Mouse (Mus musculus) ovary, postnatal 14 days (tissue): Measurements from ENCODE around the gene Tpr.

Experiments
- DNase-seq: peaks from one replicate; pipeline ENCODE4 v3.0.0; 2022; ENCODE audit warnings: low spot score

Tpr gene

DNA sequence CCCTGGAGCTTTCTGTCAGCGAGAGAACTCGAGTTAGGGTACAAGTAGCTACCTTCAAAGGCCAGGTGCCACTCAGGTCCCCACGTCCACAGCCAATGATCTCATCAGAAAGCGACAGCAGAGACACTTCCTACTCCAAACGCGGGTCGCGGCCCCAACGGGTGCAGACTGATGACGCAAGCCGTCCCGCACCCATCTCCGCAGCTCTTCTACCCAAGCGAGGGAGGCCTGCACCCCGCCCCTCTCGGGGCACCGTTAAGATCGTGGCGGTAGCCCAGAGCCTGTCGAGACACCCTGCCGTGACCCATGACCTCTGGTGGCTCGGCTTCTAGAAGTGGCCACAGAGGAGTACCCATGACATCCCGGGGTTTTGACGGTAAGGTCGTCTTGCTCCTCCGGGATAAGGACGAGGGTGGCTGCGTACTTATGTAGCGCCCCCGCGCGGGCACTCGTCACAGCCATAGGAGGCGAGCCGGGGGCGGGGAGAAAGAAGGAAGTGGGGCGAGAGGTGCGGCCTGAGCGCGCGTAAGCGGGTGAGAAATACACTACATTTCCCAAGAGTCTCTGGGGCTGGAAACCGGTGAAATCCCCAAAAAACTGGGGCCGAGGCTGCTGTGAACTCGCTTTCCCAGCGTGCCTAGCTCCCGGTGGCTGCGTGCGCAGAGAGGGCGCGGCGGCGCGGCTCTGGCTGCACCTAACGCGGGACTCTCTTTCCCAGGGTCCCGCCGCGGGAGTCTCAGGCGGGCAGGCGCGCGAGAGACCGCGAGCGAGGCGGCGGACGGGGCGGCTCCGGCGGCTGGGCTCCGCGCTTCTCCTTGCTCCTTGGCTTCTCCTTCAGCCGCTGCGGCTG is at the start of gene Tpr, which contains the start of gene Odr4:
Gene Tpr, plus strand, starts transcription at position 201 of the 850 bp plus-strand sequence.
Gene Odr4, minus strand, starts transcription at position 443 of the 850 bp plus-strand sequence.
- DNase-seq = peak; percentile 95

DNA sequence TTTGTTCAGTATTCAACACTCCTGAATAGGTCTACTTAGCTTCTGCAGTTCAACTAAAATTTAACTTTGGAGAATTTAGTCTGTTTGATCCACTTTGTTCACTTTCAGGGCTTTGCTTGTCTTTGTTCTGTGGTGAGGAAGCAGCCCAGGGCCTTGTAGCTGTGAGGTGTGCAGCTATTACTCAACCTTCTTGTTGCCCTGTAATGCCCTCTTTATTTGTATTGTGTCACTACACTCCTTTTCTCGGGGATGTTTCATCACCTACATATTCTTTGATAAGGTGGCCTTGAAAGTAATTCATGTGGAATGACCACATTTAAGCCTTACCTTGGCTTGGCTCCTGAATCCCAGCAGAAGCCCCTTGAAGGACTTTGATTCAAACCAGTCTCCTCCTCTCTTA is 31.8 kb upstream of the Tpr start:
- no peak for DNase-seq

DNA sequence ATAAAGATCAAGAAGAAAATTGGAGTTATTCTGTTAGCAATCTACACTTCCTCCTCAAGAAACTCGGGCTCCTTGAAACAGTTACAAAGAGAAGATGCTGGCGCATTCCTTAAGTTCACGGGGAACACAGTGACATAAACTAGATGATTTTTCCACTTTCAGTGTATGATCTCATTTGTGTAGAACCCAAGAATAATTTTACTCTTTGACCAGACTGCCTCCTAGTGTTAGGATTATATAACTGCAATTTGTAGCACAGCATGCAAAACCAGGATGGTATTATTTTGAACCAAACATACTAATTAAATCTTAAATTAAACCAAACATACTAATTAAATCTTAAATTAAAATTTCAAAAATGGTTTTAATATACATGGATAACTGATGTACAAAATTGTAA is 19.7 kb upstream of the Tpr start:
- no peak for DNase-seq

DNA sequence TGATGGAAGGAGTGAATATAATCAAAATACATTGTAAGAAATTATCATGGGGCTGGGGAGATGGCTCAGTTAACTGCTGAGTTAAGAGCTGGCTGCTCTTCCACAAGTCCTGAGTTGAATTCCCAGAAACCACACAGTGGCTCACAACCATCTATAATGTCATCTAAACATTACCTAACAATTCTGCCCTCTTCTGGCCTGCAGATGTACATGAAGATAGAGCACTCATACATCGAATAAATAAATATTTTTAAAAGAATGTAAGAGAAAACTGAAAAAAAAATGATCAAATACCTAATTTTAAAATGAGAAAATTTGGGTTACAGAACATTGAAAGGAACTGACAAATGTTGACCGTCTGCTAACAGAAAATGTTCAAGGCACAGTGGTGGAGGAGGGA is 18.4 kb upstream of the Tpr start:
- DNase-seq = no peak

DNA sequence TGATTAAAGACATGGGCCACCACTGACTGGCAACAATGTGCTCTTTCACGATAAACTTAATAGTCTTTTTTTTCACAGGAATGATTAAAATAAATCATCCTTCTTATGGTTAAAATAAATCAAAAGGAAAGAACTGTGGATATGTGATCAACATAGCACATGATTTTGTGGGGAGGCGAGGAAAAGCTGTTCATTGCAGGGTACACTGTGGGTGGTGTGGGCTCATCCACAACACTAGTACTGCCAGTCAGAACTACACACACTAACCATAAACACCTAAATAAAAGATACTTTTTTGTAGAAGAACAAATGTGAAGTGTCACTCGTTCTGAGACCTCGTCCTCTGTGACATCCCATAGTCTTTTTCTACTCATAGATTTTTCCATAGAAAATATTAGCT is 8.5 kb upstream of the Tpr start:
- DNase-seq = no peak

DNA sequence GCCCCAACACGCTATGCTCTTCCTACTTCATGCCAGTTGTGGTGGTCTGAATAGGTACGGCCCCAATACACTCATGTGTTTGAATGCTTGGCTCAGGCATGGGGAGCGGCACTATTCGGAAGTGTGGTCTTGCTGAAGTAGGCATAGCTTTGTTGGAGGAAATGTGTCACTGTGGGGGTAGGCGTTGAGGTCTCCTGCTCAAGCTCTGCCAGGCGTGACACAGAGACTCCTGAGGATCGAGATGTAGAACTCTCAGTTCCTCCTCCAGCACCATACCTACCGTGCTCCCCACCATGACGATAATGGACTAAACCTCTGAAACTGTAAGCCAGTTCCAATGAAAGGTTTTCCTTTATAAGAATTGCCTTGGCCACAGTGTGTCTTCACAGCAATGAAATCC is 5.1 kb upstream of the Tpr start:
- no peak for DNase-seq

DNA sequence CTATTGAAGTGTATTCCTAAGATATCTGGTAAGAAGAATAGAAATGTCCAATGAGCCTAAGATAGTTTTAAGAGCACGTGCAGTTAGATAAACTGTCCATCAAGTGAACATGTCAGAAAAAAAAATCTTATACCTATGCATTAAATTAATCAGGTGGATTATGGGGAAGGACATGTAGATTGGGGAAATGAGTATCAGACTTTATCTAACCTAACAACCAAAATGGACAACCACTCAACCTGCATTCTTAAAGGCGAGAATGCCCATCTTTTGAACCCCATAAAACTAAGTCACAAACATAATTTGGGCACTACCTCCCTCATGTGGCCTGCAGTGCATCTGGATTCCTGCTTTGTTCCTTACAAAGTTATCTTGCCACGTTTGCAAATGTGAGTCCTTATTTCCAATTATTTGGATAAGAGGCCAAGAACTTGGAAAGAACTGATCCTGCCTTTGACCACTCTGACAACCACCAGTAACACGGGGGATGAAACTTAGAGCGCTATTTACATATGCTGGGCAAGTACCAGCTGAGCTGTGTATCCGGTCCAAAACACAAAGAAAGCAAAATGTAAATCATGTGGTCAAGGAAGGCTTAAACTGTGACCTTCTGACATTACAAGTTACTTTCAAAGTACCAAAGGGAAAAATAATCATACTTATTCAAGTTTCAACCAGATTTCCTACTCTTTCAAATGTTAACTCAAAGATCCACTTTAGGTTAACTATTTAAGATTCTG is 3.1 kb upstream of the Tpr start:
- no peak for DNase-seq

DNA sequence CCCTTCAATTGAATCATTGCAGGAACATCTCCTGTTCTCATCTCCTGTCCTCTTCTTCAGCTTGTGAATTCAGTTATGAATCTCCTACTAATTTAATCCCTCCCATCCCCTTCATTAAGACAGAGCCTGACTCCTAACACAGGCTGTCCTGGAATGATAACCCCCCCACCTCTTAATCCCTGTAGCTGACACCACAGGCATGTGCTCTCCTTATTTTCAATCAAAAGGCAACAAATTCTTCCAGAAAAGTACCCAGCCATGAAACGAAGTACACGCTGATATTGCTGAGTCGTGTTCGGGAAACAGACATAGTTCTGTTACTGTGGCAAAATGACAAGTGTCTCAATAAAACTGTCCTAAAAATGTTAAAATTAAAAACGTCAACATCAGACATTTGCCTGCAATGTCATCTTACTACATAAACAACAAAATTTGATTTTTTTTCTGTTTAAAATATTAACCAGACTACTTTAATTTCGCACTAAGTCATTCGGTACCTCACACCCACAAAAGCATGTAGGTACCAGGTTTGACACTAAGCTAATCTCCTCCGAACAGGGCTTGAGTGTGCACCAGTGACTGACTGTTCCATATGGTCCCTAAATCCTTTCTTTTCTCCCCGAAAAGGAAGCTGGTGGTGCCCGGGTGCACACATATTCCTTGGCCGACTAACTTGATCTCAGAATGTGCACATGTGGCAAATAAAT is 554 bp upstream of the Tpr start:
- DNase-seq = no peak

DNA sequence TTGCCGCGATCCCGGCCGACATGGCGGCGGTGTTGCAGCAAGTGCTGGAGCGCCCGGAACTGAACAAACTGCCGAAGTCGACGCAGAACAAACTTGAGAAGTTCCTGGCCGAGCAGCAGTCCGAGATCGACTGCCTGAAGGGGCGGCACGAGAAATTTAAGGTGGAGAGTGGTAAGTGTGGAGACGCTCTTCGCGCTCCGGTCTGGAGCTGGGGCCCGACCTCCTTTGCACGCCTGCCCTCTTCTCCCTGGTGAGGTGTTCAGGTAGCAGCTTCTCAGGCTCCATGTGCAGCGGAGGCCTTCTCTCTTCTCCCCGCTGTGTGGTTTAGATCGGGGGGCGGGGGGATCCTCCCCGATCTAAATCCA is 832 bp downstream of the Tpr start:
- no peak for DNase-seq

DNA sequence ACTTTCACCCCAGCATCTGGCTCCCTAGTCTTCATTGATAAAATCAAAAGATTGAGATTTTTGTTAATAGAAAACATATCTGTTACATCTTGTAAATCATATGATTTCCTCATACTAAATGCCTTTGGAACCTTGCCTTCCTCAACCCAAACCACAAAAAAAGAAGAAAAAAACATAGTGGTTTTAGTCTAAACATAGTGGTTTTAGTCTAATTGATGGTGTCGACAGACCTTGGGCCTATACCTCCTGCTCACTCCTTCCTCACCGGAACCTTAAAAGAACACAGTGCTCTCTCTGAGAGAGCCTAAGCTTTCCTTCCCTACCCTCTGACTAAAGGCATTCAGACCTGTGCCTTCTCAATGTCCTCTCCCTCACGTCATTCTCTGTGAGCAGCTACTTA is 3.4 kb downstream of the Tpr start:
- DNase-seq = no peak

DNA sequence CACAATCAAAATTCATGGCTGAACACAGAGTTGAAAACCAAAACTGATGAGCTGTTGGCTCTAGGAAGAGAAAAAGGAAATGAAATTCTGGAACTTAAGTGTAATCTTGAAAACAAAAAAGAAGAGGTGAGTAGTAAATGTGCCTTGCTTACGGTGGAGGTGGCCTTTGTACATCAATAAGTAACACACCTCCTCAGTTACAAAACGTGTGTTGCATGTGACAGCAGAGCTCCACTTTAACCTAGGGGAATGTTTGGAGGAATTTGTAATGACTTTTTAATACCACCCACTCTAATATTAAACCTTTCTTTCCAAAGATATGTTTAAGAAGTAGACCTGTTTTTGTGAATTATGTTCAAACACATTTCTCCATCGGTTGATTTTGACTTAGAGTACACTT is 11.3 kb downstream of the Tpr start:
- no peak for DNase-seq

DNA sequence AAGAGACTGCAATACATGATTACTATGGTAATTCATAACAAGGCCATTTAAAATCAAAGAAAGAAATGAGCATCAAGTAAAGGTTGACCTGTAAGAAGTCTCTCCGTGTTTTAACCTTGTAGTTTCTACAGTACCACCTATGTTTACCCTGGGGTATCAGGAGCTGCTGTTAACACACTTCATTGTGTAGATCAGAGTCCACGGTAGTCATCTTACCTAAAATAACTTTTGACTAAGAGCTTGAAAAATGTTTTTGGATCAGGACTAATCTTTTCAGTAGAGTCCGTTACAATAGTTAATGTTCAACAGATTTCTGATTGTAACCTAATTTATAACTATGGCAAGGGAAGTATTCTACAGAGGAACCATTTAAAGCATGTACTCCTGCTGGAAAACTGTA is 11.9 kb downstream of the Tpr start:
- DNase-seq = no peak

DNA sequence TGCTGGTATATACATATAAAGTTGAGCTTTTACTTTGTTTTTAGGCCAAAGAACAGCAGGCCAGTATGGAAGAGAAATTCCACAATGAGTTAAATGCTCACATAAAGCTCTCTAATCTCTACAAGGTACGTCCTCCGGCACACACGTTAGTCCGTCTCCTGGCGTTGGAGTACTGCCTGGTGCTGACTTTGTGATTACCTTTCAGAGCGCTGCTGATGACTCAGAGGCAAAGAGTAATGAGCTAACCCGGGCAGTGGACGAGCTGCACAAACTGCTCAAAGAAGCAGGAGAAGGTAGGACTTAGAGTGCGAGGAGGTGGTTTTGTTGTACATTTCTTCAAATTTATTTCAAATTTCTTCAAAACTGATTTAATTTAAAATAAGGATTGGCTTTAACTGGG is 14.6 kb downstream of the Tpr start:
- DNase-seq = no peak

DNA sequence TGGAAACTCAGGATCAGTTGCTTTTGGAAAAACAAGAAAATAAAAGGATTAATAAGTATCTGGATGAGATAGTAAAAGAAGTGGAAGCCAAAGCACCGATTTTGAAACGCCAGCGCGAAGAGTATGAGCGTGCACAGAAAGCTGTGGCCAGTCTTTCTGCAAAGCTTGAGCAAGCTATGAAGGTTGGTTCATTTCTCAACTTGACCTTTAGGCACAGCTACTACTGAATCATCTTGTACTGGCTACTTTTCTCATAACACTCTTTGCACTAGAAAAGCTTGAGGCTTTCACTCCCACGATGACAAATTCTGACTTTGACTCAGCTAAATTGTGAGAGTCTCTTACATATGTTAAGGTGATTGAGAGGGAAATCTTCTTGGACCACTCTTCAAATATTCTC is 17.4 kb downstream of the Tpr start:
- DNase-seq = no peak

DNA sequence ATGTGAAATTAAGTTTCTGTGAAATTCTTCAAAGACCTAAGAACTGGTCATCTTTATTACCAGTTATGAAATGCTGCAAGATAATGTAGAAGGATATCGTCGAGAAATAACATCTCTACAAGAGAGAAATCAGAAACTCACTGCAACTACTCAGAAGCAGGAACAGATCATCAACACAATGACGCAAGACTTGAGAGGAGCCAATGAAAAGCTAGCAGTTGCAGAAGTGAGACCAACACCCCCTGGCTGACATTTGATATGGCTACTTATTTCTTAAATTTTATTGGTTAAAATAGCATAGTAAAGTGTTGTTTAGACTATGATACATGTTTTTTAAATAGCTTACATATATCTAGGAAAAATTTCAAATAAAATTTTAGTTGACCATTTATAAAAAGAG is 23.4 kb downstream of the Tpr start:
- DNase-seq = no peak

DNA sequence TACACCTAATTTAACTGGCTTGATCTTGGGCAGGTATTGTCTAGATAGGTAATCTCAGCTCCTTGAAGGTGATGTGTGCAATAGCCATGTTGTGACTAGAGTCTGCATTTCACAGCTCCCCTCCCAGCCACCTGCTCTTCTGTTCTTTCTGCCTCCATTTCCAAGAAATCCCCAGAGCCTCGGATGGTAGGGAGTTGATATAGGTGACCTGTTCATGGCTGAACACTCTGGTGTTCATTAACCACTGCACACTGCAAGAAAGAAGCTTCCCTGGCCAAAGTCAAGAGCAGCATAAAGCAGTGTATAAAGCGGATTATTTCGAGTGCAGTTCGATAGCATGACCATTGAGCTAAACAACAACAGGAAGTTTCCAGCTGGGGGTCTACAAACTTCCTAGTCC is 25.8 kb downstream of the Tpr start:
- no peak for DNase-seq

DNA sequence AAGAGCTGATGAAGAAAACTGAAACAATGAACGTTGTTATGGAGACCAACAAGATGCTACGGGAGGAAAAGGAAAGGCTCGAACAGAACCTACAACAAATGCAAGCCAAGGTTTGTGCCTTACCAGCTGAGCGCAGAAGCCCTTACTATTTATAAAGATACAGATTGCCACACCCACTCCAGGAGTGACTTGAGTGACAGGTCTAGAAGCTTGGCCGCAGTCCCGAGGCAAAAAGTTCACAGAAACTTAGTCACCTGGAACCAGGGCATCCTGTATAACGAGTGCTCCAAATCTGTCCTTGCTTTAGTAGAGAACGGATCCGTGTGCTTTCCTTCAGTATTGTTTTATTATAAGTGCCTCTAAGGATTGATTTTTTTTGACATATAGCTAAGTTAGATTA is 33.0 kb downstream of the Tpr start:
- DNase-seq = no peak

DNA sequence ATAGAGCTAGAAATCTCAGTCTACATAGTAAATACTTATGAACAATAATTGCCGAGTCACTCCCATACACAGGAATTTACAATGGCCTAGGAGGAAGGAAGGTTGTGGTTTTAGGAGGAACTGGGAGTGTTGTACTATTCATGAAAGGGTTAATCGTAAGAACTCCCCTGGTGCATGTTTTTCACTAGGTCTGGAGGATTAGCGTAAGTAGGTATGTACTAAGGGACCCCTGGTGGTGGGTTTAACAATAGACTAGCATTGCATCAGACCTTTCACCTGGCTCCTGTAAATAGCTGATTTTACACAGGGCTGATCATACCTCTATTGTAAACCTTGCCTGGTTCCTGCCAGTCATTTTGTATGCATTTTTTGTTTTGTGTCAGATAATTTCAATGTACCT is 33.6 kb downstream of the Tpr start:
- no peak for DNase-seq

DNA sequence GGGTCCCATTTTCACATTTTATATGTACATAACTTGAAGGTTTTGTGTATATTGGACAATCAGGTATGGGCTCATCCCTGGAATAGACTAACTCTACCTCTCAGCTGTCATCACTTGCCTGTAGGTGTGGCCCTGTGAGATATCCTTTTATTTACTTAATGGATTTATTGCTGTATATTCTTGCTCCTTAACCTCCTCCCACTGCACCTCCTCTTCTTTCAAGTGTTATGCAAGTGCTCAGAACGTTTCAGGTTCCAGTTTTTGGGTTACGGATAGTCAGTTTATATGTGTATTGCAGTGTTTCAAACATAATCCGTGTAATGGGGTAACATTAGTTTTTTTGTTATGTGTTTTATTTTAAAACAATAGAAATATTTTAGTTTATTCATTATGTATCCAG is 46.0 kb downstream of the Tpr start:
- no peak for DNase-seq

DNA sequence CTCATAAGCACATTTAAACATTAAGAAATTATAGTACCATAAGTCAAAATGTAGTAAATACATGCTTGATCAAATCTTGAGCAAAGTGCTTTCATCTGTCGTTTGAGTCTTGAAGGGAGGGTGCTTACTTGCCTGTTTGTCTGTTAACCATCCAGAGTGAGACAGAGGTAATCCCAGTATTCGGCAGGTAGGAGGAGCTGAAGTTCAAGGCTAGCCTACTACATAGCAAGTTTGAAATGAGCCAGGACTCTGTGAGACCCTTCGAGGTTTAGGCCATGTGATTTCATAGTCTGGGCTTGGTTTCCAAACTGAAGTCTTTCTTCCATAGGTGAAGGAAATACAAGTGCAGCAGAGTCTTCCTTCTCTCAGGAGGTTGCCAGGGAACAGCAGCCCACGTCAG is 49.1 kb downstream of the Tpr start:
- DNase-seq = no peak

DNA sequence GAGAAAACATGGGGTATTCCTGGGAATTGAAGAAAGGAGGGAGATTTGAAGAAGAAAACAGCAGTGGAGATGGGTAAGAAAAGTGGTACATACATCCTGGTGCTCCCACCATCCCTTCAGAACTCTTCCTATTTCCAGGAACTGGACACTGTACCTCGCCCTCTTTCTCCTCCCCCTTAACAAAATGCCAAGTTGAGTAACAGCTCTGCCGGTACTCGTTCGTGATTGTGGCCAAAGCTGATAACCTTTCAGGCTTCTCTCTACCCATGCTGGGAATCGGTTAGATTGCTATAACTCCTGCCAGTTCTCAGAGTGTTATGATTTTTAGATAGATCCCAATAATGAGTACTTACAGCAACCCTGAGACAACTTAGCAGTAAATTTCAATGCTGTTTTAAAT is 66.3 kb downstream of the Tpr start:
- no peak for DNase-seq

DNA sequence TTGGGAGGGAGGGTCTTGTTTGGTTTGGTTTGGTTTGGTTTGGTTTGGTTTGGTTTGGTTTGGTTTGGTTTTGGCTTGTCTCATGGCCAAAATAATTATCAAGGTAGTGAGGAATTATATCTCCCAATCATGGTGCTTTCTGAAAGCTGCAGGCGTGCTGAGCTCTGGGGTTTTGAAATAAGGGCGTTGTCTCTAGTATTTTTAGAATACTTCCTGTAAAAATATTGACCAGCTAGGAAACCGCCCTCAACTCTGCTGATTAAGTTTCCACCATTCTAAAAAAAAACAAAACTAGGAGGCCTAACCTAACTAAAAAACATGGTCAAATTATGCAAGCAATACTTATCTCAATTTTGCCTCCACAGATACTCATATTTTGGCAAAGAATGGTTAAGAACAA is 67.0 kb downstream of the Tpr start:
- DNase-seq = no peak

DNA sequence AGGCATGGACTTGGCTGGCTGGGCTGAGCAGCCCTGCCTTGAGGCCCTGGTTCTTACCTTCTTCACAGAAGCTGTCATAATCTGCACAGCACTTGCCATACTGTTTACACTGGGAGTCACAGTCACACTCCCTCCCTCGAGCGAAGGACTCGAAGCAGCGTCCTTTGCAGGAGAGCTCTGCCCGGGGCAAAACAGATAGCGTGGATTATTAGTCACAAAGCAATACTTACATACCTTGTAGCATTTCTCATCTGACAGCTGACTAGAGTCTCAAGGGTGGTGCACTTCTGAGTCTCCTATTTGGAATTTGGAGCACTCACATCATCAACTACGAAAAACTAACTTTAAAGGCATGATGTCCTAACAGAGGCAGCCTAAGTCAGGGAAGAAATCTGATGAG is 68.0 kb downstream of the Tpr start:
- DNase-seq = no peak
